Mouse (Mus musculus) heart, embryonic 13.5 days (tissue): ENCODE measurements around the gene Fcrlb. TPM values are rescaled to one million over a fixed set of nuclear protein-coding genes. Genes with fewer than 3 reads are reported as not detected.

Experiments
- ATAC-seq: fragments of 200-750 bp; cut with Nextera tagmentation; 2 replicates; pipeline ENCODE4 v1.8.0; 2017; ENCODE audit warnings: moderate TSS enrichment; ENCODE audit not compliant: insufficient number of reproducible peaks, low FRiP score, low TSS enrichment; ENCODE audit errors: extremely low read depth
- H3K27ac ChIP-seq: fragments of 300-500 bp; sonication (generic); replicated peaks from 2 replicates; pipeline ENCODE4 v1.5.1; 2015; ENCODE audit warnings: moderate library complexity, mild to moderate bottlenecking, inconsistent platforms
- H3K27me3 ChIP-seq: fragments of 300-500 bp; sonication (generic); replicated peaks from 2 replicates; pipeline ENCODE4 v1.6.1; 2015; ENCODE audit warnings: mild to moderate bottlenecking, inconsistent platforms
- H3K36me3 ChIP-seq: fragments of 300-500 bp; sonication (generic); 2 replicates; pipeline ENCODE4 v1.6.1; 2015; ENCODE audit warnings: mild to moderate bottlenecking, inconsistent platforms
- H3K4me1 ChIP-seq: fragments of 300-500 bp; sonication (generic); 2 replicates; pipeline ENCODE4 v1.6.1; 2015; ENCODE audit warnings: inconsistent platforms
- H3K4me2 ChIP-seq: fragments of 300-500 bp; sonication (generic); 2 replicates; pipeline ENCODE4 v1.6.1; 2015; ENCODE audit warnings: inconsistent platforms, mild to moderate bottlenecking, moderate library complexity
- H3K4me3 ChIP-seq: fragments of 300-500 bp; sonication (generic); 2 replicates; pipeline ENCODE4 v1.5.1; 2015; ENCODE audit warnings: moderate library complexity, mild to moderate bottlenecking, inconsistent platforms
- H3K9ac ChIP-seq: fragments of 300-500 bp; sonication (generic); 2 replicates; pipeline ENCODE4 v1.6.1; 2015; ENCODE audit warnings: inconsistent platforms, mild to moderate bottlenecking, moderate library complexity
- H3K9me3 ChIP-seq: fragments of 300-500 bp; sonication (generic); 2 replicates; pipeline ENCODE4 v1.6.1; 2016; ENCODE audit warnings: inconsistent platforms
- WGBS: fragments of 180-500 bp; shearing (Covaris S2); methylation state at CpG from one replicate; pipeline ENCODE4 v1.1.7; 2015; ENCODE audit warnings: mixed read lengths; 5-methylcytosine and 5-hydroxymethylcytosine counted together
- polyA plus RNA-seq: library from polyadenylated mRNA; unstranded; fragments of >200 nt; fragmentation: Nextera tagmentation; extraction: Ambion mirVana; gene quantifications from 2 replicates; pipeline ENCODE4 v1.2.1, GENCODE M21; 2015

Gene Fcrlb
- polyA plus RNA-seq, 1 experiment from 2014 or later: not detected

DNA sequence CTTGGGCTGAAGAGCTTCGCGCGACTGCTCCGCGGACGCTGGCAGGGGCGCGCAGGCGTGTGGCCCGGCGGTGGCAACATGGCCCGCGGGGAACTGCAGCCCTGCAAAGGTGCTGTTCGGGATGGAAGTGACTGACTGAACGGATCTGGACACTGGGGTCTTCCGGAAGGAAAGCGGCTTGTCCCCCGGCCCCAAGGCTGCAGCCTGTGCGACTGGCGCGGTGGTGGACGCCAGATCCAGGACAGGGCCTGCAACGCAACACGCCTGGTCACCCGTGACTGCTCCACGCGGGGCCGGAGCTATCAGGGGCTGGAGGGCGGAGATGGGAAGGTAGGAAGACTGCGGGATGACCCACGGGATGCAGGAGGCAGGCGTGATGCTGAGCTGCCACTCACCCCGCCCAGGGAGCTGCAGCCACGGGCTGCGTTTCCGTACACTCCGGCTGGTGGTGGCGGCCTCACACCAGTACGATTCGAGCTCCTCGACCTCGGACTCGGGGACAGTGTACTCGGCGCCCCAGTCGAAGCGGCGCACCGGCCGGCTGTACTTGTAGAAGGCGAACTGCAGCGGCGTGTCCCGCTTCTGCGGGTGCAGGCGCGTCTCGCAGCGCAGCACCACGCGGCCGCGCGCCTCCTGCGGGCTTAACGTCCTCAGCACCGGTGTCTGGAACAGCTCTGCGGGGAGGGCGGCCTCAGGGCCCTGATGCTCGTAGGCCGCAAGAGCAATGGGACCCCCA, 5.1 kb downstream of the Fcrlb start:
- no peaks in the 10 kb centered on the region for H3K36me3 ChIP-seq
- no peaks in the 10 kb centered on the region for H3K9me3 ChIP-seq
- H3K27ac ChIP-seq: no peak overlapping the region
- peaks cover 91% of the 10 kb centered on the region for H3K27me3 ChIP-seq
- no peak for ATAC-seq
- H3K4me1 ChIP-seq: peaks cover 16% of the 10 kb centered on the region
- WGBS: under 1% methylated on average over 71 of the region's 71 CpGs
- peak overlapping the region; percentile 94 for H3K4me2 ChIP-seq
- peak overlapping the region; percentile 75 for H3K9ac ChIP-seq
- peak overlapping the region; percentile 60 for H3K4me3 ChIP-seq

GRCm38 (mm10) chr1:170907111-170907455, 5.7 kb downstream of the Fcrlb start:
- 23% methylated on average over 11 of the region's 11 CpGs for WGBS
- peaks cover 91% of the 10 kb centered on the region for H3K27me3 ChIP-seq
- H3K4me1 ChIP-seq: peaks cover 16% of the 10 kb centered on the region
- peak overlapping the region; percentile 94 for H3K4me2 ChIP-seq
- no peak overlapping the region for H3K27ac ChIP-seq
- H3K9ac ChIP-seq: peak overlapping the region; percentile 75
- H3K36me3 ChIP-seq: no peaks in the 10 kb centered on the region
- peak overlapping the region; percentile 60 for H3K4me3 ChIP-seq
- no peak for ATAC-seq
- H3K9me3 ChIP-seq: no peaks in the 10 kb centered on the region

GRCm38 (mm10) chr1:170903485-170903884, 9.3 kb downstream of the Fcrlb start:
- peaks cover 17% of the 10 kb centered on the region for H3K4me1 ChIP-seq
- no peaks in the 10 kb centered on the region for H3K36me3 ChIP-seq
- H3K4me2 ChIP-seq: no peak overlapping the region
- no peak overlapping the region for H3K4me3 ChIP-seq
- 46% methylated on average over 5 of the region's 5 CpGs for WGBS
- ATAC-seq: no peak
- H3K27ac ChIP-seq: no peak overlapping the region
- H3K9me3 ChIP-seq: no peaks in the 10 kb centered on the region
- H3K9ac ChIP-seq: no peak overlapping the region
- peaks cover 81% of the 10 kb centered on the region for H3K27me3 ChIP-seq

- no peak for ATAC-seq
- Histone ChIP-seq H3K9ac (no peak overlapping the region), H3K4me3 (peak overlapping the region; percentile 17; the same call in 1 of the 2 replicates), H3K9me3 (no peaks in the 10 kb centered on the region), H3K36me3 (no peaks in the 10 kb centered on the region), H3K4me2 (peak overlapping the region; percentile 56), H3K27ac (no peak overlapping the region), H3K27me3 (peaks cover 74% of the 10 kb centered on the region), H3K4me1 (peaks cover 3% of the 10 kb centered on the region)
- 33% methylated on average over 10 of the region's 10 CpGs for WGBS
Observed at GRCm38 (mm10) chr1:170901536-170902238, 11.1 kb downstream of the Fcrlb start.

DNA sequence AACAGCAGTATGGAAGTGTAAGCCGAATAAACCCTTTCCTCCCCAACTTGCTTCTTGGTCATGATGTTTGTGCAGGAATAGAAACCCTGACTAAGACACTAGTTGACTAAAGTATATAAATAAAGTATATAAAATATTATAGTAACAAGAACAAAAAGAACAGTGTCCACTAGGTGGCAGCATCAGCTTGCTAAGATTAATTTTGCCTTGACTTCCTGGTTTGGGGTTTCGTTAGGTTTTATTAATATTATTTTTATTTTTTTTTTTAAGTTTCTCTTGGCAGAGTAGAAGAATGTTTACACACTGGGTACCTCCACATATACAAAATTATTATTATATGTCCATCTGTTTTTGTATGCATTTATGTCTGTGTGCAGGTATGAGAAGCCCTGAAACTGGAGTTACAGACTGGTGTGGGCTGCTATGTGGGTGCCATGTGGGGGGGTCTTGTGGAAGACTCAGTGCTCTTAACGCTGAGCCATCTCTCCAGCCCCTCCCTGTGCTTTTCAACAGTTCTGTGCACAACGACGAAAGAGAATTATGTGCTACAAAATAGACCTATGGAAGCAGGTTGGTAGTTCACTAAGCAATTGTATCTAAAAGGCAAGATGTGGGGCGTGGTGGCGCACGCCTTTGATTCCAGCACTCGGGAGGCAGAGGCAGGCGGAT, 11.8 kb downstream of the Fcrlb start:
- Histone ChIP-seq H3K4me3 (0 out of 2 replicates have a peak overlapping the region, but pooled peaks have one; percentile 17), H3K36me3 (no peaks in the 10 kb centered on the region), H3K27ac (no peak overlapping the region), H3K9ac (0 out of 2 replicates have a peak overlapping the region, but pooled peaks have one; percentile 44), H3K27me3 (peaks cover 67% of the 10 kb centered on the region), H3K4me1 (peaks cover 3% of the 10 kb centered on the region), H3K9me3 (no peaks in the 10 kb centered on the region), H3K4me2 (peak overlapping the region; percentile 56)
- WGBS: 26% methylated on average over 10 of the region's 10 CpGs
- no peak for ATAC-seq

DNA sequence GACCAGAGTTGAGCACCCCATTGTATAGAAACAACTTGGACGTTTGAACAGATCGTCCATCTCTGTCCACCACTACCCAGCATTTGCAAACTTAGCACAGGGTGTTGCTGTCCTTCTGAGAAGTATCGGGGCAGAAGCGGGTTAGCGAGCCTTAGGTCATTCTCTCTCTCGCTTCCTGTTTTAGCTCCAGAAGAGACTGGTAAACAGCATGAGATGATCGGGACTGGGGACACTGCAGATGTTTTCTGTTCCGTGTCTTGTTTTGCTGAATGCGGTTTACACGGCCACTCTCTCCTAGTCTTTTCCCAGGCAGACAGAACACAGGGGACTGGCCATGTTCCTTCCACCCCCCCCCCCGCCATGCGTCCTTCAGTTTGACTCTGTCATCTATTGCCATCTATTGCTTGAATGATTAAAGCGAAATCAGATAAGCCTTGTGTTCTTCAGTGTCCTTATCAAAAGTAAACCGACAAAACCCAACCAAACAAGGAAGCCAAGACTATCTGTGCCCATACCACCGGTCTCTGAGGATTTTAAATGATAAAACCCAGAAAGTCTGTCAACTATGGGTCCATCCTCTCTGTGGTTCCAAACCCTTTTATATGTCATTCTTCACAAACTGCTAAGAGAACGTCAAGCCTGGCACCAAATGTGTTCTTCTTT, 14.2 kb downstream of the Fcrlb start:
- no peaks in the 10 kb centered on the region for H3K36me3 ChIP-seq
- H3K9me3 ChIP-seq: no peaks in the 10 kb centered on the region
- peaks cover 3% of the 10 kb centered on the region for H3K4me1 ChIP-seq
- no peak for ATAC-seq
- peaks cover 53% of the 10 kb centered on the region for H3K27me3 ChIP-seq
- no peak overlapping the region for H3K27ac ChIP-seq
- no peak overlapping the region for H3K4me3 ChIP-seq
- WGBS: 59% methylated on average over 16 of the region's 16 CpGs
- H3K9ac ChIP-seq: no peak overlapping the region
- no peak overlapping the region for H3K4me2 ChIP-seq

DNA sequence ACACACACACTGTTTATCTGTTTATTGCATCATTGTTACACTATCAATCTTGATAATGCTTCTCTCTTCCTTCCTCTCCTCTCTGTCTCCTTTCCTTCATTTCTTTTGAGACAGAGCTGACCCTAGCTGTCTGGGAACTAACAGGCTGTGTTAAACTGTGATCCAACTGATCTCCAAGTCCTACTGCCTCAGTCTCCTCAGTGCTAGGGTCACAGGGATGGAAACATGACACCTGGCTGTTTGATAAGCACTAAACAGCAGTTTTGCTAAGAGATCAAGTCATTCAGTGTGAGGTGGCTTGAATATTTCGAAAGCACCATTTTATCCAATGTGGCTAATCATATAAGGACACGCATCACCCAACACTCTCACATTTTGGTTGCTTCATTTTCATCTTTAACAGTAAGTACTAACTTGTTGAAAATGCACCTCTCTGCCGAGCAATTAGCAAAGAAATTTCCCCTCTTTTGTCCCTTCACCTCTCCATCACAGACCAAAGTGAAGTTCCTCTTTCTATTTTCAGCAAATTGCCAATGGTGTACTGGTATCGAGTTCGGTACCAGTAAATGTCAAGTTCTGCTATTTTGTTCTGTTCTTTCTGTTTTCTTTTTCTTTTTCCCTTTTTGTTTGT, 16.0 kb downstream of the Fcrlb start:
- no peak for ATAC-seq
- Histone ChIP-seq H3K36me3 (no peaks in the 10 kb centered on the region), H3K27me3 (peaks cover 35% of the 10 kb centered on the region), H3K4me2 (no peak overlapping the region), H3K4me3 (no peak overlapping the region), H3K4me1 (peaks cover 3% of the 10 kb centered on the region), H3K9me3 (no peaks in the 10 kb centered on the region), H3K9ac (no peak overlapping the region), H3K27ac (no peak overlapping the region)
- 73% methylated on average over 5 of the region's 5 CpGs for WGBS

DNA sequence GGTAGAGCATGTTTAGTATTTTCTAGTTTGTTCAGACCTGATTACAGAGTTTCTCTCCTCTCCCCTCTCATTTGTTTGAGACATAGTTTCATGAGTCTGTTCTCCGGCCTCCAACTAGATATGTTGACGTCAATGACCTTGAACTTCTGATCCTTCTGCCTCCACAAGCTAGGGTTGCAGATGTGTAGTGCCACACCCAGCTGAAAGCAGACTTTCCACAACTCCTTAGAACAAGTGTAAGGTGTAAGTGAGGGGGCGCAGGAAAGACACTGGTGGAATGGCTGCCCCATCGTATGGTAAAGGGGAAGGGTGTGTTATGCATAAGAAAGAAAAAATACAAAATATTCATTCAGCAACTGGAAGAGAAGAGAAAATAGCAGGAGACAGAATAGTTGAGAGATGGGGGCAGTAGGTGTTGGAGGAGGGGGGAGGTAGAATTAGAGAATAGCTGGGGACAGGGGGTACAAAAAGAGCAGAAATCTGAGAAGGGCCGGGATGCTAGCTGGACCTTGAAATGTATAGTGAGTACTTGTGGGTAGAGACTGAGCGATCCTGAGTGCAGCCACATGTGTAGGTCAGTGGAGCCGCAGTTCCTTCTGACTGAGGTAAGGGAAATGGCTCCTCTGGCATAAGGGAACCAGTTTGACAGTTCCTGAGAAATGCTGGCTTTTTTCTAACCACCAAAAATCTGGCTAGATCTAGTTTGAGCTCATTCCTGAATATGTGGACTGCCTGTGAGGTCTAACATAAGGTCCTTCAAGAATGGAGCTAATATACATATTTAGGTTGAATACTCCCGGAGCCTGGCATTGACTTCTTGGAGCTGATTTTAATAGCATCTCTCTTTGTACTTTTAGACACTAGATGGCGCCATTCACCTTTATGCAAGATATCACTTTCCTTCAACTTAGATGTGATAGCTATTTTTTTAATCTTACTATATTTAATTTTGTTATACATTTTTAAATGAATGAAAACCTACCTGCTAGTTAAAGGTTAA, 17.8 kb downstream of the Fcrlb start:
- no peak overlapping the region for H3K27ac ChIP-seq
- no peak overlapping the region for H3K4me3 ChIP-seq
- H3K9ac ChIP-seq: no peak overlapping the region
- no peaks in the 10 kb centered on the region for H3K4me1 ChIP-seq
- H3K9me3 ChIP-seq: no peaks in the 10 kb centered on the region
- H3K36me3 ChIP-seq: no peaks in the 10 kb centered on the region
- peaks cover 31% of the 10 kb centered on the region for H3K27me3 ChIP-seq
- 55% methylated on average over 9 of the region's 9 CpGs for WGBS
- H3K4me2 ChIP-seq: no peak overlapping the region
- ATAC-seq: no peak

DNA sequence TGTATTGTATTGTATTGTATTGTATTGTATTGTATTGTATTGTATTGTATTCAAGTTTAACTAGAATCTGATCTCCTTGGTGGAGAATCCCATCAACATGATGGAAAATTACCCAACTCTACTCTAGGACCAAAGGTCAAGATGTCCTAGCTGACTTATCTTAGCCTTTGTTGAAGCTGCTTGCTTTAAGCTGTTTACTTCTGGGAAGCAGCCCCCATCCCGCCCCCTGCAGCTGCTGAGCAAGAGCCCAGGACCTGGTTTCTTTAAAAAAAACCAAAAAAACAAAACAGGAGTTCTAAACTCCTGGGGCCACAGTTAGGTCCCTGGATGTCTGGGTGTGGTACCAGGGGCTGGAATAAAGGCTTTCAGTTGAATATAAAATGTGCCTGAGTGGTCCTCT, 20.5 kb downstream of the Fcrlb start:
- H3K4me2 ChIP-seq: no peak overlapping the region
- H3K4me3 ChIP-seq: no peak overlapping the region
- H3K9me3 ChIP-seq: no peaks in the 10 kb centered on the region
- 0 out of 2 replicates have a peak, but pooled peaks cover 8% of the 10 kb centered on the region for H3K27me3 ChIP-seq
- H3K36me3 ChIP-seq: no peaks in the 10 kb centered on the region
- no peak for ATAC-seq
- no peak overlapping the region for H3K9ac ChIP-seq
- H3K4me1 ChIP-seq: no peaks in the 10 kb centered on the region
- H3K27ac ChIP-seq: no peak overlapping the region
- 65% methylated on average over 1 of the region's 1 CpGs for WGBS

- Histone ChIP-seq H3K4me3 (no peak overlapping the region), H3K36me3 (no peaks in the 10 kb centered on the region), H3K27me3 (0 out of 2 replicates have a peak, but pooled peaks cover 7% of the 10 kb centered on the region), H3K9ac (no peak overlapping the region), H3K9me3 (no peaks in the 10 kb centered on the region), H3K4me2 (no peak overlapping the region), H3K4me1 (no peaks in the 10 kb centered on the region), H3K27ac (no peak overlapping the region)
- no peak for ATAC-seq
- 35% methylated on average over 2 of the region's 2 CpGs for whole genome bisulfite sequencing
Observed at GRCm38 (mm10) chr1:170891646-170892045, 21.1 kb downstream of the Fcrlb start.
